Mouse (Mus musculus): ENCODE results near the gene Cwf19l1. TPM values are rescaled to one million over a fixed set of nuclear protein-coding genes. Genes with fewer than 3 reads are reported as not detected.

The Cwf19l1 gene
- polyA plus RNA-seq, 1 experiment = 16.5 TPM

DNA sequence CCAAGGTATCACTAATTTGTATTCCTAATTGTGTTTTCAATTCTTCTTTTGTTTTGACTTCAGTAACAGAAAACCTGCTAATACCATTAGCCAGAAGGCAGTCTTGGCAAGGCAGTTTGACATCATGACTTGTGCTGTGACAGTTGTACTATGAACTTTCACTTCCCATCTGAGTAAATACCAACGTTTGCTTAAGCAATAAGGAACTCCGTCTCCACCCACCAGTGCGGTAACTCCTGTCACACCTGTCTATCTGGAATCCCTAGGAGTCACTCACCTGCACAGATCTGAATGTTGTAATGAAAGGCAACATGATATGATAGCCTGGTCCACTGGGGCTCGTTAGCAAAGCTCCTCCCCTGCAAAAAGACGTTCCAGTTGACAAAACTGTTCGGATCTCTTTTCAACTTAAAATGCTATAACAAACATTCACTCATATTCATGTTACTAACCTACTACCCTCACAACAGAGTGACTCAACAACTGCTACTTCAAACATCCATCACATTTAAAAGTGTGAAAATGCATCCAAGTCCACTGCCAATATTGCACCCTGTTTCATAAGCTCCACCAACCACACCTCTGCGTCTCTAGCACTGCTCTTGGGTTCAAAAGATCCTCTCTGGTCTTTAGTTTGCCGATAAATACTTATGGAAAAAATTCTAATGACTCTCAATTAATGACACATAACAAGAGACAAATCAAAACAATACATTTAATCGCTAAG is 68.2 kb downstream of the Cwf19l1 start:
- Histone ChIP-seq H3K4me3 (ENCODE audit: insufficient read depth, poor library complexity, severe bottlenecking) (no peak overlapping the region), H3K79me2 (ENCODE audit: control insufficient read depth, insufficient read depth) (peaks cover 22% of the 10 kb centered on the region), H3K79me3 (ENCODE audit: low read depth) (peaks cover 3% of the 10 kb centered on the region), H3K27me3 (ENCODE audit: control insufficient read depth, insufficient read depth, insufficient read length) (no peaks in the 10 kb centered on the region), H3ac (ENCODE audit: control insufficient read depth, insufficient read length, low read depth) (no peak overlapping the region), H3K36me3 (ENCODE audit: control insufficient read depth, insufficient read depth) (peaks cover 27% of the 10 kb centered on the region)
- TF ChIP-seq MYOG (IDR thresholded peaks at IDR 0.05; ENCODE audit: control insufficient read depth, extremely low read depth, insufficient read length) (no peak), CEBPB (IDR thresholded peaks at IDR 0.05; ENCODE audit: low read depth) (no peak), MYOD1 (IDR thresholded peaks at IDR 0.05; ENCODE audit: control insufficient read depth, insufficient read length, low read depth) (no peak), MAX (IDR thresholded peaks at IDR 0.05) (no peak), USF1 (IDR thresholded peaks at IDR 0.05; ENCODE audit: low read depth) (no peak), CTCF (IDR thresholded peaks at IDR 0.05; ENCODE audit: control insufficient read depth, insufficient read depth, insufficient read length) (no peak), FOSL1 (IDR thresholded peaks at IDR 0.05; ENCODE audit: insufficient read depth, low read length, poor library complexity, severe bottlenecking) (no peak)

- Histone ChIP-seq H3K4me3 (ENCODE audit: insufficient read depth, poor library complexity, severe bottlenecking) (no peak overlapping the region), H3K36me3 (ENCODE audit: control insufficient read depth, insufficient read depth) (peaks cover 49% of the 10 kb centered on the region), H3ac (ENCODE audit: control insufficient read depth, insufficient read length, low read depth) (no peak overlapping the region), H3K79me3 (ENCODE audit: low read depth) (peaks cover 3% of the 10 kb centered on the region), H3K79me2 (ENCODE audit: control insufficient read depth, insufficient read depth) (peaks cover 22% of the 10 kb centered on the region), H3K27me3 (ENCODE audit: control insufficient read depth, insufficient read depth, insufficient read length) (no peaks in the 10 kb centered on the region)
- TF ChIP-seq USF1 (IDR thresholded peaks at IDR 0.05; ENCODE audit: low read depth) (no peak), FOSL1 (IDR thresholded peaks at IDR 0.05; ENCODE audit: insufficient read depth, low read length, poor library complexity, severe bottlenecking) (no peak), MYOG (IDR thresholded peaks at IDR 0.05; ENCODE audit: control insufficient read depth, extremely low read depth, insufficient read length) (no peak)
Observed at GRCm38 (mm10) chr19:44064734-44065133, 70.9 kb downstream of the Cwf19l1 start.

DNA sequence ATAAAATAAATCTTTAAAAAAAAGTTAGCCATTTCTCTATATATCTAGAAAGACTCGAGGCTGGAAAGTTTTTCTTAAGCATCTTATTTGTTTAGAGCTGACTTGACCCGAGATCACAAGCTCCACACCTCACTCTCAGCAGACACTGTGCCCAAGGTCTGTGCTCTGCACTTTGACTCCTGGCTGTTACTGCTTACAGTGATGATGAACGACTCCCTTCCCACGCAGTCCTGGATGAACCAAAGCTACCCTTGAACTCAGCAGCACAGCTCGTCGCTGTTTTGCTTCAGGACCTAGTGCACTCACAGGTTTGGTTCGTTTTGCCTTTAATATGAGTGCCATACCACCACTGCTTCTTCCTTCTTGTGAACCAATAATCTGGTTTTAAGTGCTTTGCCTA is 71.9 kb downstream of the Cwf19l1 start:
- no peak overlapping the region for H3ac ChIP-seq (ENCODE audit: control insufficient read depth, insufficient read length, low read depth)
- no peaks in the 10 kb centered on the region for H3K27me3 ChIP-seq (ENCODE audit: control insufficient read depth, insufficient read depth, insufficient read length)
- H3K36me3 ChIP-seq (ENCODE audit: control insufficient read depth, insufficient read depth) = peaks cover 59% of the 10 kb centered on the region
- H3K4me3 ChIP-seq (ENCODE audit: insufficient read depth, poor library complexity, severe bottlenecking) = no peak overlapping the region
- no peak for TF ChIP-seq MYOG (IDR thresholded peaks at IDR 0.05; ENCODE audit: control insufficient read depth, extremely low read depth, insufficient read length)
- no peak for TF ChIP-seq USF1 (IDR thresholded peaks at IDR 0.05; ENCODE audit: low read depth)
- TF ChIP-seq CTCF (IDR thresholded peaks at IDR 0.05; ENCODE audit: control insufficient read depth, insufficient read depth, insufficient read length) = no peak
- no peak for TF ChIP-seq CEBPB (IDR thresholded peaks at IDR 0.05; ENCODE audit: low read depth)
- TF ChIP-seq MAX (IDR thresholded peaks at IDR 0.05) = no peak
- TF ChIP-seq MYOD1 (IDR thresholded peaks at IDR 0.05; ENCODE audit: control insufficient read depth, insufficient read length, low read depth) = no peak
- TF ChIP-seq FOSL1 (IDR thresholded peaks at IDR 0.05; ENCODE audit: insufficient read depth, low read length, poor library complexity, severe bottlenecking) = no peak
- H3K79me3 ChIP-seq (ENCODE audit: low read depth) = peaks cover under 1% of the 10 kb centered on the region
- peaks cover 17% of the 10 kb centered on the region for H3K79me2 ChIP-seq (ENCODE audit: control insufficient read depth, insufficient read depth)

DNA sequence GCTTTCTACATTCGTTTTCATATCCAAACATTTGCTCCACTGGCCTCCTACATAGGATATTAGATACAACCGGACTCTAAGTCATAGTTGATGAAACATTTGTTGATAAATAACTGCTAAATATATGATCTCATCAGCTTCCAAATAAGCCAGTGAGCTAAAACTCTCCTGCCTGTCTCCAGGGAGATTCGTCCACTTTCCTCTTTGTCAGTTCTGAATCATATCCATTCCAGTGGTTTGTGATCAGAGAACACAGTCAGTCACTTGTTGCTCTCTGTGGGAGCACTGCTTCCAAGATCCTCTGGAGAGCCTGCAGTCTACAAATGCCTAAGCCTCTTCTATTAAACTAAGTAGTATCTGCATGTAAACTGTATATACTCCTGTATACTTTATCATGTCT is 75.5 kb downstream of the Cwf19l1 start:
- Histone ChIP-seq H3K79me3 (ENCODE audit: low read depth) (no peaks in the 10 kb centered on the region), H3K27me3 (ENCODE audit: control insufficient read depth, insufficient read depth, insufficient read length) (no peaks in the 10 kb centered on the region), H3K4me3 (ENCODE audit: insufficient read depth, poor library complexity, severe bottlenecking) (no peak overlapping the region), H3K79me2 (ENCODE audit: control insufficient read depth, insufficient read depth) (no peaks in the 10 kb centered on the region), H3ac (ENCODE audit: control insufficient read depth, insufficient read length, low read depth) (no peak overlapping the region), H3K36me3 (ENCODE audit: control insufficient read depth, insufficient read depth) (peaks cover 62% of the 10 kb centered on the region)
- TF ChIP-seq MYOG (IDR thresholded peaks at IDR 0.05; ENCODE audit: control insufficient read depth, extremely low read depth, insufficient read length) = no peak
- no peak for TF ChIP-seq CTCF (IDR thresholded peaks at IDR 0.05; ENCODE audit: control insufficient read depth, insufficient read depth, insufficient read length)
- TF ChIP-seq CEBPB (IDR thresholded peaks at IDR 0.05; ENCODE audit: low read depth) = no peak
- TF ChIP-seq MAX (IDR thresholded peaks at IDR 0.05) = no peak
- no peak for TF ChIP-seq USF1 (IDR thresholded peaks at IDR 0.05; ENCODE audit: low read depth)

Other genes with a start within 250 kb of the Cwf19l1 start
- gene Dnmbp, start 195.7 kb downstream of the Cwf19l1 start, polyA plus RNA-seq (2012; fragmentation: generic; extraction: Trizol) = 8.5 TPM
- gene Cpn1, start 149.3 kb downstream of the Cwf19l1 start, polyA plus RNA-seq (2012; fragmentation: generic; extraction: Trizol) = 0.09 TPM
- gene Cyp2c23, start 106.7 kb downstream of the Cwf19l1 start, polyA plus RNA-seq (2012; fragmentation: generic; extraction: Trizol) = not detected
- gene Erlin1, start 66.1 kb downstream of the Cwf19l1 start, polyA plus RNA-seq (2012; fragmentation: generic; extraction: Trizol) = 14.8 TPM
- gene Chuk, start 28.4 kb downstream of the Cwf19l1 start, polyA plus RNA-seq (2012; fragmentation: generic; extraction: Trizol) = 9.7 TPM
- 70.4 TPM for gene Bloc1s2, start 10.6 kb upstream of the Cwf19l1 start, polyA plus RNA-seq (2012; fragmentation: generic; extraction: Trizol)
- not detected for gene Pkd2l1, start 56.6 kb upstream of the Cwf19l1 start, polyA plus RNA-seq (2012; fragmentation: generic; extraction: Trizol)
- gene Scd3, start 67.4 kb upstream of the Cwf19l1 start, polyA plus RNA-seq (2012; fragmentation: generic; extraction: Trizol) = 0.06 TPM
- gene Scd2, start 157.8 kb upstream of the Cwf19l1 start, polyA plus RNA-seq (2012; fragmentation: generic; extraction: Trizol) = 144 TPM
- gene Scd4, start 197.2 kb upstream of the Cwf19l1 start, polyA plus RNA-seq (2012; fragmentation: generic; extraction: Trizol) = 0.05 TPM

All from C2C12 (cell line).